Mouse (Mus musculus) heart, postnatal 0 days (tissue): ENCODE measurements around the gene Rag2. TPM values are rescaled to one million over a fixed set of nuclear protein-coding genes. Genes with fewer than 3 reads are reported as not detected.

Experiments
- ATAC-seq: fragments of 200-750 bp; cut with Nextera tagmentation; 2 replicates; pipeline ENCODE4 v1.8.0; 2017; ENCODE audit warnings: low read depth, moderate number of reproducible peaks, moderate library complexity; ENCODE audit not compliant: insufficient read depth
- DNase-seq: peaks from one replicate; pipeline ENCODE4 v3.0.0-alpha.2; 2016; ENCODE audit warnings: low spot score
- H3K27ac ChIP-seq: fragments of 300-500 bp; sonication (generic); 2 replicates; pipeline ENCODE4 v1.5.1; 2014; ENCODE audit warnings: low read depth, mild to moderate bottlenecking
- H3K27me3 ChIP-seq: fragments of 300-500 bp; sonication (generic); 2 replicates; pipeline ENCODE4 v1.6.1; 2014; ENCODE audit warnings: low read length, mixed read lengths; ENCODE audit not compliant: control insufficient read depth, insufficient read depth
- H3K36me3 ChIP-seq: fragments of 300-500 bp; sonication (generic); replicated peaks from 2 replicates; pipeline ENCODE4 v1.6.1; 2014; ENCODE audit warnings: low read length, mixed read lengths; ENCODE audit not compliant: control insufficient read depth, insufficient read depth
- H3K4me1 ChIP-seq: fragments of 300-500 bp; sonication (generic); 2 replicates; pipeline ENCODE4 v1.6.1; 2014; ENCODE audit warnings: antibody characterized with exemption; ENCODE audit not compliant: control insufficient read depth, insufficient read depth
- H3K4me2 ChIP-seq: fragments of 300-500 bp; sonication (generic); 2 replicates; pipeline ENCODE4 v1.6.1; 2014; ENCODE audit warnings: low read depth, mild to moderate bottlenecking, low read length, moderate library complexity
- H3K4me3 ChIP-seq: fragments of 300-500 bp; sonication (generic); 2 replicates; pipeline ENCODE4 v1.5.1; 2014; ENCODE audit warnings: low read depth, low read length
- H3K9ac ChIP-seq: fragments of 300-500 bp; sonication (generic); replicated peaks from 2 replicates; pipeline ENCODE4 v1.6.1; 2014; ENCODE audit warnings: low read depth, low read length, mixed read lengths
- H3K9me3 ChIP-seq: fragments of 300-500 bp; sonication (generic); replicated peaks from 2 replicates; pipeline ENCODE4 v1.6.1; 2016; ENCODE audit warnings: low read length; ENCODE audit not compliant: control insufficient read depth
- CTCF ChIP-seq: IDR thresholded peaks from 2 replicates; pipeline ENCODE4 v1.5.1; 2016; ENCODE audit warnings: antibody characterized with exemption, control low read depth, low read depth
- EP300 ChIP-seq: IDR thresholded peaks from 2 replicates; pipeline ENCODE4 v1.6.1; 2016; ENCODE audit warnings: antibody characterized with exemption, low read depth
- WGBS: fragments of 180-500 bp; shearing (Covaris S2); extraction: QIAGEN DNeasy Blood & Tissue Kit; methylation state at CpG from one replicate; pipeline ENCODE4 v1.1.7; 2014; 5-methylcytosine and 5-hydroxymethylcytosine counted together
- polyA plus RNA-seq: library from polyadenylated mRNA; unstranded; fragments of >200 nt; fragmentation: Nextera tagmentation; extraction: Ambion mirVana; gene quantifications from 2 replicates; pipeline ENCODE4 v1.2.1, GENCODE M21; 2015
- total RNA-seq: library from RNA; depleted of rRNA; stranded (reverse); fragments of >200 nt; gene quantifications from 2 replicates; pipeline ENCODE4 v1.2.3, GENCODE M21; 2014; ENCODE audit warnings: low replicate concordance; rRNA removed

The Rag2 gene
- total and polyA plus RNA-seq, 2 experiments from 2014 or later: not detected

- H3K9ac ChIP-seq: no peak overlapping the region
- 50% methylated on average over 3 of the region's 3 CpGs for WGBS
Observed at GRCm38 (mm10) chr2:101673547-101673946, 49.0 kb downstream of the Rag2 start.

GRCm38 (mm10) chr2:101678236-101679021 is 53.9 kb downstream of the Rag2 start, which contains the start of gene Traf6:
Traf6 (plus strand) TSS chr2:101678429.
- peak within 1 kb of the TSS; percentile 63 for H3K27ac ChIP-seq
- H3K4me2 ChIP-seq: peak within 1 kb of the TSS; percentile 89

More at GRCm38 (mm10) chr2:101673547-101673946, 49.0 kb downstream of the Rag2 start:
- Histone ChIP-seq H3K27me3 (no peaks in the 10 kb centered on the region), H3K36me3 (no peaks in the 10 kb centered on the region), H3K4me1 (no peaks in the 10 kb centered on the region), H3K9me3 (no peaks in the 10 kb centered on the region), H3K4me2 (no peak overlapping the region), H3K4me3 (no peak overlapping the region), H3K27ac (no peak overlapping the region)
- DNase-seq (no peak), ATAC-seq (no peak)
- TF ChIP-seq EP300 (no peak), CTCF (no peak)

GRCm38 (mm10) chr2:101679164-101679784 is 54.8 kb downstream of the Rag2 start:
- peaks cover 7% of the 10 kb centered on the region; the same call in 1 of the 2 replicates for H3K4me1 ChIP-seq
- ATAC-seq (no peak), DNase-seq (peak; percentile 10)
- H3K27me3 ChIP-seq: no peaks in the 10 kb centered on the region
- 6% methylated on average over 15 of the region's 15 CpGs for WGBS
- peaks cover under 1% of the 10 kb centered on the region for H3K36me3 ChIP-seq
- peak overlapping the region; percentile 88 for H3K4me3 ChIP-seq
- no peak overlapping the region for H3K27ac ChIP-seq
- peak overlapping the region; percentile 85 for H3K9ac ChIP-seq
- H3K4me2 ChIP-seq: peak overlapping the region; percentile 89
- no peaks in the 10 kb centered on the region for H3K9me3 ChIP-seq
- no peak for TF ChIP-seq EP300
- TF ChIP-seq CTCF: no peak

More at GRCm38 (mm10) chr2:101678236-101679021, 53.9 kb downstream of the Rag2 start, which contains the start of gene Traf6:
- peak within 1 kb of the TSS; percentile 85 for H3K9ac ChIP-seq
- H3K27me3 ChIP-seq: no peaks in the 10 kb centered on the region
- H3K4me3 ChIP-seq: peak within 1 kb of the TSS; percentile 88
- H3K4me1 ChIP-seq: peaks cover 7% of the 10 kb centered on the region; the same call in 1 of the 2 replicates
- TF ChIP-seq EP300 (no peak), CTCF (peak; percentile 82)
- DNase-seq: peak; percentile 80
- under 1% methylated on average over 62 of the region's 68 CpGs for WGBS
- no peaks in the 10 kb centered on the region for H3K9me3 ChIP-seq
- peak; percentile 96 for ATAC-seq
- no peaks in the 10 kb centered on the region for H3K36me3 ChIP-seq

Other genes with a start within 250 kb of the Rag2 start
- gene Rag1, start 24.8 kb downstream of the Rag2 start, total RNA-seq: 0.04 and 12.3 TPM in 2 replicates
- gene Rag1, start 24.8 kb downstream of the Rag2 start, polyA plus RNA-seq: 0.01 and 0.03 TPM in 2 replicates
- 17.3 and 24.3 TPM in 2 replicates for gene B230118H07Rik, start 24.8 kb downstream of the Rag2 start, total RNA-seq
- gene B230118H07Rik, start 24.8 kb downstream of the Rag2 start, polyA plus RNA-seq: 85.5 and 92.1 TPM in 2 replicates
- gene Traf6, start 53.7 kb downstream of the Rag2 start, total RNA-seq: 13.9 and 24.2 TPM in 2 replicates
- gene Traf6, start 53.7 kb downstream of the Rag2 start, polyA plus RNA-seq: 2.8 and 3.3 TPM in 2 replicates